Mouse (Mus musculus): ENCODE results near the gene Cfap61.
"Not testable (repeated sequence)": the region's sequence is repeated elsewhere in the genome, so short reads cannot be mapped to it uniquely, and the experiment has no call there.

Gene Cfap61

DNA sequence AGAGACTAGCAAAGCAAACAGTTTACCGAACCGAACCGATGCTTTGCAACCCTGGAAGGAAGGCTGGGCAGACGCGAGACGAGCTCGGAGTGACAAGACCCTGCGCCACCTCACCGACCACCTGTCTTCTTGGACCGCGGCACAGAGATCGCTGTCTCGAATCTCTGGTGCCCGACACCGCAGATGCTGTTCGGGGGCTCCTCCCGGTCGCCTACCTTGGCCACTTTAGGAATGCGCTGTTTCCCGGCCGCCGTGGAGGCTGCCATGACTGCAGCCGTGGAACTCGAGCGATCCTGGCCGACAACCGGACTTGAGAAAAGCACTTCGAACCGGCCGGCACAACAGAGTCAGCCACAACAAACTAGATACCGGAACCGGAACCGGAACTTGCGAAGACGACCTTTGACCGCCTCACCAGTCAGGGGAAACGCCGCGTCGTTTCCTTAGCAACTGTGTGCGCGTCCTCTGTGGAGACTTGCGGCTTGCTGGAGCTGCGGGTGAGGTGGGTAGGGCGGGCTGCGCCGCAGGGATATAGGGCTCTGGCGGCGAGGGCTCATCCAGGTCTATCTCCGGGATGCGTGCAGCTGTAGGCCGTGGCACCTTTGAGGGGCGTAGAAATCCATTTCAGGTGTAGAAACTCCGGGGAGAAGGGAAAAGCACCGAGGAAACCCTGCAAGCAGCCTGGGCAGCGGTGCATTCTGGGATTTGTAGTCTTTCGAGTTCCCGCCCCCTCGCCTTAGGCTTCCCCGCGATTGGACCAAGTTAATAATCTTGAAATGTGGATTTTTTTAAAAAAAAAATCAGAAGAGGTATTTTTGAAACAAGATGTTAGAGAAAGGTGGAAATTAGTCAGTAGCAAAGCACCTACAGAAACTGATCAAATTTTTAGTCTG is at the start of gene Cfap61, which contains the start of gene Crnkl1:
TSS of gene Cfap61 (plus strand) at position 446 of the 893 bp plus-strand sequence.
TSS of gene Crnkl1 (minus strand) at position 676 of the 893 bp plus-strand sequence.
- Histone ChIP-seq H3K36me3 (ENCODE audit: insufficient read depth, low read length) (peaks cover 32% of the 10 kb centered on the region), H3K4me3 (replicated peaks; ENCODE audit: low read length) (peak within 1 kb of the TSS; percentile 98), H3K27me3 (ENCODE audit: insufficient read depth, low read length) (peaks cover 6% of the 10 kb centered on the region), H3K9me3 (ENCODE audit: low read length) (no peaks in the 10 kb centered on the region), H3K4me1 (replicated peaks; ENCODE audit: low read depth, low read length) (peaks cover 11% of the 10 kb centered on the region)
- TF ChIP-seq CTCF (conservative IDR thresholded peaks at IDR 0.05; ENCODE audit: low read length) (no peak), POU5F1 (IDR thresholded peaks at IDR 0.05; ENCODE audit: borderline replicate concordance, low read length) (no peak), NANOG (IDR thresholded peaks at IDR 0.05; ENCODE audit: borderline replicate concordance, low read length) (no peak)

DNA sequence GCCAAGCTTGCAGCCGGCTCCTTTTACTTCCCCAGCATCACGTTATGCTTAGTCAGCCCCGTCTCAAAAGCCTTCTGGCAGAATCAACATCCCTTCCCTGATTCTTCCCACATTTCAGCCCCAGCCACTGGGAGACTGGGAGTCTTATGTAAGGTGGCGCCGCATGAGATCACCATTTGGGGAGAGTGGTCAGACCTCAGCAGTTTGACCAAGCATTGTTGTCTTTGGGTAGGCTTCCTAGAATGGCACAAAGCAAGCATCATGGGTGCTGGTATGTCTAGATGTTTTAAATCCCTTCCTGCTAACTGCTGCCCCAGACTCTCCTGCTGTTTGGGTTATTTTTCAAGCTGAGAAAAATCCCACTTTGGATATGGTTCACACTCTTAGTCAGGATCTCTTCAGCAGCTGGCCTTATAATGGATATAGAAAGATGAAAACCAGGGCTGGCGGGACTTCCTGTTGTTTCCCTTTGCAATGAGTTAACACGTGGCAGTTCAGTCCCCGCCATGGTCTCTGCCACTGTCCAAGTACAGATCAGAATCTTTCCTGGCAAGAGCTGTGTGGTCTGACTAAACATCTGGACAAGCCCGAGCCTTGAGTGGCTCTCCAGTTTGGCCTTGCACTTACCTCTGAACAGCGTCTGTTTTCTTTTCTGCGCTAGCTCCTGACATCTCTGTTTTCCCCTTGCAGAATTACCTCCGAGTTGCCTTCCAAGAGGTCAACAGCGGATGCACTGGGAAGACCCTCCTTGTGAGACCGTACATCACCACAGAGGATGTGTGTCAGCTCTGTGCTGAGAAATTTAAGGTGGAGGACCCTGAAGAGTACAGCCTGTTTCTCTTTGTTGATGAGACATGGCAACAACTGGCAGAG is 49.4 kb upstream of the Cfap61 start:
- Histone ChIP-seq H3K9me3 (ENCODE audit: low read length) (peaks cover 7% of the 10 kb centered on the region), H3K36me3 (ENCODE audit: insufficient read depth, low read length) (no peaks in the 10 kb centered on the region), H3K4me1 (replicated peaks; ENCODE audit: low read depth, low read length) (peaks cover 61% of the 10 kb centered on the region), H3K4me3 (replicated peaks; ENCODE audit: low read length) (peak overlapping the region; percentile 67), H3K27me3 (ENCODE audit: insufficient read depth, low read length) (no peaks in the 10 kb centered on the region)
- TF ChIP-seq NANOG (IDR thresholded peaks at IDR 0.05; ENCODE audit: borderline replicate concordance, low read length) (no peak), POU5F1 (IDR thresholded peaks at IDR 0.05; ENCODE audit: borderline replicate concordance, low read length) (no peak), CTCF (conservative IDR thresholded peaks at IDR 0.05; ENCODE audit: low read length) (no peak)

DNA sequence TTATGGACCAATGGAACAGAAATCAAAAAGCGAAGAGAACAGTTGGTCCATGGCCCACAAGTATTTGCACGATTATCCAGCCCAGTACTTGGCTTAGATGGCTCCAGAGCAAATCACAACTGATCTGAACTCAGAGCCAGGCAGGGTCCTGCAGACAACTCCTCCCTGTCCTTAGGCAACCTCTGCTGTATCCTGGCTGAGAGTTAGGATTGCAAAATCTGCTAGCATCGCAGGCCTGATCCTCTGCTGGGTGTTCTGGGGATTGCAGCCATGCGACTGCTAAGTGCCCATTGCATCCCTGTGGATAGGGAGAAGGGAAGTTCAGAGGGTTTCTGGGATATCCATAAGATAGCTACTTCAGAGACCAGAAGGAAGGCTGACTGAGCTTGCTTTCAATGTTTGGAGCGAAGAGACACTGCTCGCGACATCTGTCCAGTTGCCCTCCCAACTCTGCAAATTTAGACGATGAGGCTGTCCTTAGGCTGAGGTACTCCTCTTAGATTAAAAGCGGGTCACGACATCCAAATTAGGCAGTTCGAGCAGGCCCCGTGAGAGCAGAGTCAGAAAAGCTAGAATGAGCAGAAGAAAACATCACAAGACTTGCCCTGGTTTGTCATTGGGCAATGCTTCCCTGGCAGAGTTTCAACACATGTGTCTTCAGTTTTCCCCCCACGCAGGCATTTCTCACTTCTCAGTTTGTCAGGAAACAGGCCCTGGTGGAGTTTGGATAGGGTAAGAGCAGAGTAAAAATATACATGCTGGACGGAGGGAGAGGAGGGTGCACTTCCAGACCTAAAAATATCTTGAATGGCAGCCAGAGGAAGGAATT is 46.4 kb upstream of the Cfap61 start:
- H3K27me3 ChIP-seq (ENCODE audit: insufficient read depth, low read length), result no peaks in the 10 kb centered on the region
- H3K36me3 ChIP-seq (ENCODE audit: insufficient read depth, low read length), result no peaks in the 10 kb centered on the region
- TF ChIP-seq NANOG (IDR thresholded peaks at IDR 0.05; ENCODE audit: borderline replicate concordance, low read length) (no peak), CTCF (conservative IDR thresholded peaks at IDR 0.05; ENCODE audit: low read length) (peak; percentile 69), POU5F1 (IDR thresholded peaks at IDR 0.05; ENCODE audit: borderline replicate concordance, low read length) (no peak)
- no peak overlapping the region for H3K4me3 ChIP-seq (replicated peaks; ENCODE audit: low read length)
- H3K9me3 ChIP-seq (ENCODE audit: low read length), result no peaks in the 10 kb centered on the region
- peaks cover 46% of the 10 kb centered on the region for H3K4me1 ChIP-seq (replicated peaks; ENCODE audit: low read depth, low read length)

DNA sequence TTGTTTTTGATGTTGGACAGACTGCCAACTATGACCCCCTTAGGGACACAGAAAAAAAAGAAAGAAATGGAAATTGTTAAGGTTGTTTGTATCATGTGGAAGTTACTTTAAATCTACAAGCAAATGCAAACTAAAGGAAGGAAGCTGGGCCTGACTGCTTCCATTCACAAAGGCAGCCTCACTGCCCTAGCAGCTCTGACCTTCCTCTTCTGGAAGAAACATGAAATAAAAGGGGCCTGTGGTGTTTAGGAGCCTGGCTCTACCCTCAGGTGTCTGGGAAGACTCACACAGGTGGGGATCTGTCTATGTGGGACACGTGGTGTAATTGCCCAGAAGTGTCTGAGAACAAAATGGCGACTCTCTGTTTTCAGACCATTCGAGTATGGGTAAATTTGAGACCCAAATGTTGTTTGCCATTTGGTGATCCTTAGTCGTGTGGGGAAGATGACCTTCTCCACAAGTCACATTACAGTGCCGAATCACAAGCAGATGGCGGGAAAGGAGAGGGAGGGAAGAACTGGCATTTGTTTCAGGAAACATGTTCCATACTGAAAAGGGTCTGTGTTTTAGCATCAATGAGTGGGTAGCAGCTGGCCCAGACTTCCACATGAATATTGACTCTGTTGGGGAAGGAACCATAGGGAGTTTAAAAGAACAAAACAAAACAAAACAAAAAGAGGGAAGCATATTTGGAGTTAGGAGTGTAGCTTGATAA is 45.7 kb upstream of the Cfap61 start:
- H3K4me3 ChIP-seq (replicated peaks; ENCODE audit: low read length), result no peak overlapping the region
- H3K9me3 ChIP-seq (ENCODE audit: low read length), result no peaks in the 10 kb centered on the region
- peaks cover 38% of the 10 kb centered on the region for H3K4me1 ChIP-seq (replicated peaks; ENCODE audit: low read depth, low read length)
- TF ChIP-seq POU5F1 (IDR thresholded peaks at IDR 0.05; ENCODE audit: borderline replicate concordance, low read length) (no peak), NANOG (IDR thresholded peaks at IDR 0.05; ENCODE audit: borderline replicate concordance, low read length) (no peak), CTCF (conservative IDR thresholded peaks at IDR 0.05; ENCODE audit: low read length) (no peak)
- no peaks in the 10 kb centered on the region for H3K36me3 ChIP-seq (ENCODE audit: insufficient read depth, low read length)
- no peaks in the 10 kb centered on the region for H3K27me3 ChIP-seq (ENCODE audit: insufficient read depth, low read length)

DNA sequence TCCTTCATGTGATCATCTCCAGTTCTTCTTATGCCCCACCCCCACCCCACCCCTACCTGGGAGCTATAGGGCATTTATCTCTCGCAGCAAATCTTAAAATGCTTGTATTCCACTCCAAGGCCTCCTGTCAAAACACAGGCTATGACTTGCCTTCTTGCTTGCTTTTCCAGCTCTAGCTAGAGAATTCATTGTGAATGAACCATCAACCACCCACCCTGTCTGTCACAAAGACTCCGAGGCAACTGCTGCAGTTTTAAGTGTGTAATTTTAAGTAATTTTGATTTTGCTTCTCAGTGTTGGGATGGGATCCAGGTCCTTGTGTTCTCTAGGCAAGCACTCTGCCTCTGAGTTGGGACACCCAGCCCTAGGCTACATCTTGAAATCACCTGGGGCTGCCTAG is 44.0 kb upstream of the Cfap61 start:
- H3K27me3 ChIP-seq (ENCODE audit: insufficient read depth, low read length), result no peaks in the 10 kb centered on the region
- no peaks in the 10 kb centered on the region for H3K36me3 ChIP-seq (ENCODE audit: insufficient read depth, low read length)
- H3K9me3 ChIP-seq (ENCODE audit: low read length), result no peaks in the 10 kb centered on the region
- no peak for TF ChIP-seq POU5F1 (IDR thresholded peaks at IDR 0.05; ENCODE audit: borderline replicate concordance, low read length)
- TF ChIP-seq NANOG (IDR thresholded peaks at IDR 0.05; ENCODE audit: borderline replicate concordance, low read length), result no peak
- TF ChIP-seq CTCF (conservative IDR thresholded peaks at IDR 0.05; ENCODE audit: low read length), result no peak
- H3K4me1 ChIP-seq (replicated peaks; ENCODE audit: low read depth, low read length), result peaks cover 22% of the 10 kb centered on the region
- H3K4me3 ChIP-seq (replicated peaks; ENCODE audit: low read length), result no peak overlapping the region

DNA sequence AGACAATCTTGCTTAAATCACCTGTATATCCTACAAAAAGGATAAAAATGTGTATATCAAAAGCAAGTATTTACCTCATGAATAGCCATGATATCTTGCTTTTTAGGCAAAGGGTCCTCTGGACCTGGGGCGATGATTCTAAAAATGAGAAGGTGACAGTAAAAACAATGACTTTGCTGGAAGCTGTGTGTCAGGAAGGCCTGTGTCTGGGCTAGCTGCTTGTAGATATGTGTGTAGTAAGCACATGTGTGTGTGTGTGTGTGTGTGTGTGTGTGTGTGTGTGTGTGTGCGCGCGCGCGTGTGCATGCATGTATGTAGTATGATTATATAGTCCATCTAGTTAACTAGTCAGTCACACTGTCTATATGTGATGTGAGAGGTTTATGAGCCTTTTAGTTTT is 40.8 kb upstream of the Cfap61 start:
- TF ChIP-seq POU5F1 (IDR thresholded peaks at IDR 0.05; ENCODE audit: borderline replicate concordance, low read length) (no peak), NANOG (IDR thresholded peaks at IDR 0.05; ENCODE audit: borderline replicate concordance, low read length) (no peak), CTCF (conservative IDR thresholded peaks at IDR 0.05; ENCODE audit: low read length) (no peak)
- H3K4me3 ChIP-seq (replicated peaks; ENCODE audit: low read length), result no peak overlapping the region
- no peaks in the 10 kb centered on the region; the same call in 1 of the 2 replicates for H3K27me3 ChIP-seq (ENCODE audit: insufficient read depth, low read length)
- H3K9me3 ChIP-seq (ENCODE audit: low read length), result no peaks in the 10 kb centered on the region
- H3K36me3 ChIP-seq (ENCODE audit: insufficient read depth, low read length), result no peaks in the 10 kb centered on the region
- H3K4me1 ChIP-seq (replicated peaks; ENCODE audit: low read depth, low read length), result peaks cover 9% of the 10 kb centered on the region

GRCm38 (mm10) chr2:145898106-145898505 is 36.5 kb upstream of the Cfap61 start:
- H3K4me3 ChIP-seq (replicated peaks; ENCODE audit: low read length), result no peak overlapping the region
- H3K4me1 ChIP-seq (replicated peaks; ENCODE audit: low read depth, low read length), result peaks cover 17% of the 10 kb centered on the region

GRCm38 (mm10) chr2:145900318-145900717 is 34.3 kb upstream of the Cfap61 start:
- not testable (repeated sequence) for H3K4me3 ChIP-seq (replicated peaks; ENCODE audit: low read length)

More at GRCm38 (mm10) chr2:145898106-145898505, 36.5 kb upstream of the Cfap61 start:
- TF ChIP-seq POU5F1 (IDR thresholded peaks at IDR 0.05; ENCODE audit: borderline replicate concordance, low read length), result no peak
- TF ChIP-seq CTCF (conservative IDR thresholded peaks at IDR 0.05; ENCODE audit: low read length), result no peak
- TF ChIP-seq NANOG (IDR thresholded peaks at IDR 0.05; ENCODE audit: borderline replicate concordance, low read length), result no peak
- H3K27me3 ChIP-seq (ENCODE audit: insufficient read depth, low read length), result no peaks in the 10 kb centered on the region; the same call in 1 of the 2 replicates
- H3K36me3 ChIP-seq (ENCODE audit: insufficient read depth, low read length), result no peaks in the 10 kb centered on the region
- H3K9me3 ChIP-seq (ENCODE audit: low read length), result no peaks in the 10 kb centered on the region

More at GRCm38 (mm10) chr2:145900318-145900717, 34.3 kb upstream of the Cfap61 start:
- not testable (repeated sequence) for H3K9me3 ChIP-seq (ENCODE audit: low read length); H3K36me3 ChIP-seq (ENCODE audit: insufficient read depth, low read length); H3K27me3 ChIP-seq (ENCODE audit: insufficient read depth, low read length)
- peaks cover 30% of the 10 kb centered on the region for H3K4me1 ChIP-seq (replicated peaks; ENCODE audit: low read depth, low read length)

All from E14TG2a.4 (cell line).